Mouse (Mus musculus) ovary, postnatal 14 days (tissue): ENCODE data around the gene Glra2.
"Not testable (repeated sequence)": the region's sequence is repeated elsewhere in the genome, so short reads cannot be mapped to it uniquely, and the experiment has no call there.

Source experiments
- DNase-seq: peaks from one replicate; pipeline ENCODE4 v3.0.0; 2022; ENCODE audit warnings: low spot score

Gene Glra2

DNA sequence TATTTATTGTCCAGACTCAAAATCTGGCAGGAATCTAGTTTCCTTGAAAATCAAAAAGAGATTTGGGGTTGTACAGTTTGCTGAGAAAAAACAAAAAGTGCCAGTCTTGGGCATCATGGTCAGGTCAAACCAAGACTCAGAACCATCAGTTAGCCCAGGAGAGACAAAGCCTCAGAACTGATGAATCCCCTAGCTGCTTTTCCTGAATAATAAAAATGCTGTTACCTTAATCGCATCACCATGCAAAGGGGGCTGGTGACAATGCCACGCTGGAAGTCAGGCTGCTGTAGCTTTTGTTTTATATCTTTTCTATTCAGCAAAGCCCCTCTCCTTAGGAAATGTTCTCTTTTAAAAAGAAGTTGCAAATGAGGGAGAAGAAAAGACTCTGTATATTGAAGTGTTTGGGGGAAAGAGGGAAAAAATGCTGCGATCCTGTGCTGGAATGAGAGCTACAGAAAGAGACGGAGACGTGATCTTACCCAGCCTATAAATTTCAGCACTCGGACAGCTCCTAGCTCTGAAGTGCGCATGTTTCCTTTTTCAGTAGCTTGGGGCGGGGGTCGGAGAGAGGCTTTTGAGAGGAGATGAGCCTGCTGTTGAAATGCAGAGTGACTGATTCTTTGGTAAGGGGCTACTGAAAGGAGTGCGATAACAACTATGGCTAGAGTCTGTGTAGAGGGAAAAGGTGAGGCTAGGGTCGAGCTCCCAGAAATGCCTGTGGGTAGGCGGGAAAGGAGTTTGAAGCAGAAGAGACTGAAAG, at the start of gene Glra2:
TSS of gene Glra2 (minus strand) at position 455 of the 760 bp plus-strand sequence.
- DNase-seq, result peak; percentile 2

DNA sequence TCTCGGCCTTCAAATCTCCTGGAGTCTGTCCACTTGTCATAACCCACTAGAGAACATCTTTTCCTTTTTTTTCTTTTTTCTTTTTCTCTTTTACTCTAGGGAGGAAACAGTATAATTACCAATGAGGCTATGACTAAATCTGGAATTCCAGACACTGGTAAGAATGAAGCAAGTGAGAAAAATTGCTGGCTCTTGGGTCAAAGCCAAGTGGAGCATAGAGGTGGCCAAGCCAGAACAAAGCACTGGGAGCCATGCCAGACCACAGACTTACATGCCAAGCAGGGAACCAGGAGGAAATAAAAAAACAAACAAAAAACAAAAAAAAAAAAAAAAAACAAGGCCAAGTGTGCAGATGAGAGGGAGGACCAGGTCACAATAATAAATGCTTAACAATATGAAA, 35.6 kb upstream of the Glra2 start:
- DNase-seq, result peak; percentile 54

DNA sequence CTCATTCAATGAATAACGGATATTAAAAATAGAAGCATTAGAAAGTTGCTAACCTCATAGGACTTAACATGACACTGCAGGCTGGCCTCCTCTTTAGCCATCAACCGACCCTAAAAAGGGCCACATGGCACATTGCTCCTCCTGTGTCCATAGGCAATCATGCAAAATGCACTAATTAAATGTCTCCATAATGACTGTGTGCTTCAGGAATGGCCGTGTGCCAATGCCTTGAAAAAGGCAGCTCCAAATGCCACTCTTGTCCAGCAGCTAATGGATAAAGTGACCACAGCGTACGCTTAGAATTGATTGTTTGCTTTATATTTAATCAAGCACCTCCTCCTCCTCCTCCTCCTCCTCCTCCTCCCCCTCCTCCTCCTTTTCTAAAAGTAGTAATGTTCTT, 17.4 kb upstream of the Glra2 start:
- DNase-seq, result no peak

DNA sequence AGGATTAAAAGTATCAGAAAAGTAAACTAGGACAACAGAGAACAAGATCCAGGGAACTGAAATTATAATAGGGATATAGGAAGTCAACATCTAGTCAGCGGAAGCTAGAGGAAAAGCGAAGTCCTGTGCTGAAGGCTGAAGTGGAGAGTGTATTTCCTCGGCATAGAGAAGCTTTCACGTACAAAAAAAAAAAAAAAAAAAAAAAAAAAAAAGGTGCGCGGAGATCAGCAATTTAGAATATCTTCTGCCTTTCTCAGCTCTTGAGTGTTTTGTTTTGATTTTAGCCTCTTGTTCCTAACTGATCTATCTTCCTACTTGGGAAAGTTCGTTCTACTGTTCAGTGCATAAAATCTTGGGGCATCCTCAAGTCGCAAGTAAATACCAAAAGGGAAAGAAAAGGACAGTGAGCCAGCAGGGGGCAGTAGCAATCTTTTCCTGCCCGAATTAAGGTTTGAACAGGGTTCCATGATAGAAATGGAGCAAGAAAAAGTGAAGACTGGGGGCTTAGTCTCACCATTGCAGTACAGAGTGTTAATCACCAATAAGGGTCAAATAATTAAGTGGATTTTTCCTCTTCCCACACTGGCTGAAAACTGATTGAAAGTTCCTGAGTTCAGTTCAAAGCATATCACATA, 623 bp upstream of the Glra2 start:
- peak; percentile 25 for DNase-seq

DNA sequence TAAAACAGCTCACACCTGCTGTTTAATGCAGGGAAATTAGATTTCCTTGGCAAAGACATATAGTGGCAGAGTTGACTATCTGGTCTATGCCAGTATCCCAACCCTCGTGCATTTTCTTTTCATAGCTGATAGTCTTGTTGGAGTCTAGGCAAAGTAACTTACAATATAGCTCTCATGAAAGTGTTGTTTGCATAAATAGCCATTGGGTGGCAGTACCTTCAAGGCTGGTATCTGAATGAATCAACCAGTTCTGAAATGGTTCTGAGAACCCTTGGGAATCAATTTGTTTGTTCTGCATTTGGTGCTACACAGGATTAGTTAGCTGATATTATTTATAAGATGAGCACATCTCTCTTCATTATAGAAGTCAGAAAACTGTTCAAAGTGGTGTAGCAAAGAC, 133.6 kb downstream of the Glra2 start:
- DNase-seq, result no peak

DNA sequence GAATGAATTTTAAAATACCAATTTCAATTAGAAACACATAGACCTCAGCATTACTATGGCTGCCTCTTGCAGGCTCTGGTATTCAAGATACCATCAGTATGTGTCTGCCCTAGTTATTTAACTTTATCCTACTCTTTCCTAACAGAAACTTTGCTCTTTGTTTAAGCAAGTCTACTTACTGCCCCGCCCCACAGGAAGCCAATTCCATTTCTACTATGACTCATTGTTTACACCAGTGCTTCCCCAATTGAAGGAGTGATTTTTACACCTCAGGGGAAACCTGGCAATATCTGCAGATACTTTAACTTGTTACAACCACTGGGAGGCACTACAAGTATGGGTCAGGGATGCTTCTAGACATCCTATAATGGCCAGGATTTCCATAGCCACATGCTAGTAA, 136.0 kb downstream of the Glra2 start:
- no peak for DNase-seq

DNA sequence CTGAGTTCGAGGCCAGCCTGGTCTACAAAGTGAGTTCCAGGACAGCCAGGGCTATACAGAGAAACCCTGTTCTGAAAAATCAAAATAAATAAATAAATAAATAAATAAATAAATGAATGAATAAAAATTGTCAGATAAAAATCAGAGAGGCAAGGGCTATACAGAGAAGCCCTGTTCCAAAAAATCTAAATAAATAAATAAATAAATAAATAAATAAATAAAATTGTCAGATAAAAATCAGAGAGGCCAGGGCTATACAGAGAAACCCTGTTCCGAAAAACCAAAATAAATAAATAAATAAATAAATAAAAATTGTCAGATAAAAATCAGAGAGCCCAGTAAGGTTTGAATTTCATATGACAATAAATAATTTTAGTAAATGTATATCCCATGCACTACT, 144.2 kb downstream of the Glra2 start:
- DNase-seq, result not testable (repeated sequence)

DNA sequence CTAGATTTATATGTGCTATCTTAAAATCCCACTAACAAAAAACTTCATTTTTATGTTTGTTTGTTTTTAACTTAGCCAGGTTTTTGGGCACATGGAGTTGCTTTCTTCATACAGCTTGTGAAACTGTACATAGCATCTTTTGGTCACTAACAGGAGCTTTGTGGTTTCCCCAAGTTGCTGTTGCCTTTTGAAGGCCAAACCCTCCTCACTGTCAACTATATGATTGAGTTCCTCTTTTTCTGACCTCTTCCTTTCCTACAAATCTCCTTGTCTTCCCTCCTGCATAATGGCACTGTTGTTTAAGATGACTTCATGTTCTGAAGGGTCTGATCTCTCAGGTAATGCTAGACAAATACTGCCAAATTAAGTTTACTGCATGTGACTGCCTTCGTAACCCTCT, 170.6 kb downstream of the Glra2 start:
- DNase-seq, result no peak

DNA sequence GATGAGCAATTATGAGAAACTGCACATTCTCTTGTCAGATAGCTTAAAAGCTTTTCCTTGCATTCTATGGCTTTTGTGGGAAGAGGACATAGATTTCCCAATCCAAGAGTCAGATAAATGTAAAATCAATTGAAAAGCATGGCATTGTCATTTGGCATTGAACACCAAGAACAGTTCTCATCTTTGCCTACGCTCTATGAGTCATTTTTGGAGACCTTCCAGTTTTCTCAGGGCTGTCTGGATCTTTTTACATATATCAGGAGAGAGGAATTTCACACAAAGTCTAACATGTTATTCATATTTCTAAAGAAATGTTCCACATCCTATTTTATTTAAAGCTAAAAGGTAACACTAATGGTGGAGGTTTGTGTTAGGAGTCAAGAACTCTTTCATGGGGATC, 223.0 kb downstream of the Glra2 start:
- no peak for DNase-seq
